Mouse (Mus musculus) lung, embryonic 14.5 days (tissue): ENCODE measurements around the gene Hist1h4j. TPM values are rescaled to one million over a fixed set of nuclear protein-coding genes. Genes with fewer than 3 reads are reported as not detected.
"Not testable (repeated sequence)": the region's sequence is repeated elsewhere in the genome, so short reads cannot be mapped to it uniquely, and the experiment has no call there.

Experiments used
- ATAC-seq: fragments of 200-750 bp; cut with Nextera tagmentation; 2 replicates; pipeline ENCODE4 v1.8.0; 2017; ENCODE audit warnings: mild to moderate bottlenecking, moderate TSS enrichment, moderate library complexity; ENCODE audit not compliant: insufficient read depth
- DNase-seq: peaks from one replicate; pipeline ENCODE4 v3.0.0-alpha.2; 2015
- H3K27ac ChIP-seq: fragments of 300-500 bp; sonication (generic); 2 replicates; pipeline ENCODE4 v1.5.1; 2014; ENCODE audit warnings: low read depth, mild to moderate bottlenecking, moderate library complexity
- H3K27me3 ChIP-seq: fragments of 300-500 bp; sonication (generic); 2 replicates; pipeline ENCODE4 v1.6.1; 2014; ENCODE audit warnings: low read length, control low read depth; ENCODE audit not compliant: insufficient read depth
- H3K36me3 ChIP-seq: fragments of 300-500 bp; sonication (generic); 2 replicates; pipeline ENCODE4 v1.6.1; 2014; ENCODE audit warnings: control low read depth; ENCODE audit not compliant: insufficient read depth
- H3K4me1 ChIP-seq: fragments of 300-500 bp; sonication (generic); 2 replicates; pipeline ENCODE4 v1.6.1; 2014; ENCODE audit warnings: antibody characterized with exemption, control low read depth; ENCODE audit not compliant: insufficient read depth
- H3K4me2 ChIP-seq: fragments of 300-500 bp; sonication (generic); 2 replicates; pipeline ENCODE4 v1.6.1; 2014; ENCODE audit warnings: mild to moderate bottlenecking
- H3K4me3 ChIP-seq: fragments of 300-500 bp; sonication (generic); 2 replicates; pipeline ENCODE4 v1.5.1; 2014; ENCODE audit warnings: low read depth, low read length
- H3K9ac ChIP-seq: fragments of 300-500 bp; sonication (generic); 2 replicates; pipeline ENCODE4 v1.6.1; 2014
- H3K9me3 ChIP-seq: fragments of 300-500 bp; sonication (generic); 2 replicates; pipeline ENCODE4 v1.6.1; 2016; ENCODE audit warnings: low read depth, low read length, control low read depth
- CTCF ChIP-seq: IDR thresholded peaks from 2 replicates; pipeline ENCODE4 v1.5.1; 2016; ENCODE audit warnings: antibody characterized with exemption, low read depth
- WGBS: fragments of 180-500 bp; shearing (Covaris S2); extraction: QIAGEN DNeasy Blood & Tissue Kit; methylation state at CpG from one replicate; pipeline ENCODE4 v1.1.7; 2014; 5-methylcytosine and 5-hydroxymethylcytosine counted together
- polyA plus RNA-seq: library from polyadenylated mRNA; unstranded; fragments of >200 nt; fragmentation: Nextera tagmentation; extraction: Ambion mirVana; gene quantifications from 2 replicates; pipeline ENCODE4 v1.2.1, GENCODE M21; 2014

Hist1h4j gene
- polyA plus RNA-seq, 1 experiment from 2014 or later, result 2.2 TPM

DNA sequence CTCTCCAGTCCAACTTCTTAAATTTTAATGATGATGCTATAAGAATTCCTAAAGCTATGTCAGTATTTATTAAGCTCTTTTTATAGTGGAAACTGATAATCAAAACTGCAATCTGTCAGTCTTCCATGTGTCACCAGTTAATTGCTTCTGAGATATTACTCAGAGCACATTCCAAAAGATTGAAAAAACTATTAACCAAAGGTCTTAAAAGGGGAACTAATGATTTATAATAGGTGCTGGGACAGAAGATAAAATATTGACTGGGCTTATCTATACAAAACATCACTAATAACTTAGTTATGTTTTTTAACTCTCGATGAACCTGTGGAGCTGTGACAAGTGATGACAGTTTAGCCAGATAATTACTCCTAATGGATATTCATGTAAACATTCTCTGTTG is 10.1 kb downstream of the Hist1h4j start:
- Histone ChIP-seq H3K9me3 (no peaks in the 10 kb centered on the region), H3K9ac (no peak overlapping the region), H3K27ac (no peak overlapping the region), H3K36me3 (no peaks in the 10 kb centered on the region), H3K4me1 (no peaks in the 10 kb centered on the region), H3K4me3 (no peak overlapping the region), H3K4me2 (no peak overlapping the region), H3K27me3 (no peaks in the 10 kb centered on the region)
- 42% methylated on average over 1 of the region's 1 CpGs for WGBS
- no peak for TF ChIP-seq CTCF
- DNase-seq (no peak), ATAC-seq (no peak)

- no peak for TF ChIP-seq CTCF
- 2% methylated on average over 5 of the region's 5 CpGs for WGBS
- Histone ChIP-seq H3K27ac (peak overlapping the region; percentile 97), H3K4me2 (peak overlapping the region; percentile 84), H3K4me1 (no peaks in the 10 kb centered on the region), H3K9me3 (no peaks in the 10 kb centered on the region), H3K36me3 (no peaks in the 10 kb centered on the region), H3K9ac (peak overlapping the region; percentile 82), H3K4me3 (peak overlapping the region; percentile 57), H3K27me3 (no peaks in the 10 kb centered on the region)
- peak; percentile 68 for DNase-seq
- ATAC-seq, result no peak
These were observed 14.7 kb downstream of the Hist1h4j start for GRCm38 (mm10) chr13:21749387-21750158.

DNA sequence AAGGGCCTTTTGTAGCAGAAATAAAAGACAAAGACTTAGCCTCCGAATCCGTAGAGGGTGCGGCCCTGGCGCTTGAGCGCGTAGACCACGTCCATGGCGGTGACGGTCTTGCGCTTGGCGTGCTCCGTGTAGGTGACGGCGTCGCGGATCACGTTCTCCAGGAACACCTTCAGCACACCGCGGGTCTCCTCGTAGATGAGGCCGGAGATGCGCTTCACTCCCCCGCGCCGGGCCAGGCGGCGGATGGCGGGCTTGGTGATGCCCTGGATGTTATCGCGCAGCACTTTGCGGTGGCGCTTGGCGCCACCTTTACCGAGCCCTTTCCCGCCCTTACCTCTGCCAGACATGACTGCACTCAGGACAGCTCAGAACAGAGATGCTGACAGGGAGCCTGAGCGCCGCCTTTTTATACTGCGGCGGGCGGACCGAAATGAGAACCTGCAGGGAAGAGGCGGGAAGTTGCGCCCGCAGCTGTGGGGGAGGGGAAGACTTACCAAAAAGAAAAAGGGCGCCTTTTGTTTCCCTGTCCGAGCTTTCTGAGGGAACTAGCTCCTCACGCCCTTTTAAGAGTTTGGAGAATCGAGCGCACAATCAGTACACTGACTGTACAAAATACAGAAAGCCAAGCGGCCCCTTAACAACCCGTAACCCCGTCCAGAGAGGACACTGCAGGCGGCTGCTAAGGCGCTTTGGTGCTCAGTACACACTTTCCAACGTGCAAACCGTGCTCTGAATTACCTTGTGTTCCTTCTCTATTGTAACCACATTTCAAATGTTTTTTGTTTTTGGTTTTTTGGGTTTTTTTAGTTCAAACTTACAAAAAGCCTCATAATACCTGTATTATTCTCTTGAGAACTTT is 15.5 kb downstream of the Hist1h4j start, which contains the start of gene Hist1h4k:
TSS of gene Hist1h4k (minus strand) at position 347 of the 859 bp plus-strand sequence.
- not testable (repeated sequence) for H3K9me3 ChIP-seq, H3K36me3 ChIP-seq, H3K4me1 ChIP-seq, H3K27me3 ChIP-seq
- peak within 1 kb of the TSS; percentile 98 for H3K27ac ChIP-seq
- DNase-seq, result peak; percentile 98
- WGBS, result under 1% methylated on average over 42 of the region's 56 CpGs
- peak within 1 kb of the TSS; percentile 84 for H3K4me2 ChIP-seq
- peak within 1 kb of the TSS; percentile 57 for H3K4me3 ChIP-seq
- ATAC-seq, result peak; percentile 85
- peak within 1 kb of the TSS; percentile 82 for H3K9ac ChIP-seq

- no peak for TF ChIP-seq CTCF
- 0 out of 2 replicates have a peak overlapping the region, but pooled peaks have one; percentile 46 for H3K4me3 ChIP-seq
- H3K4me1 ChIP-seq, result no peaks in the 10 kb centered on the region
- H3K36me3 ChIP-seq, result no peaks in the 10 kb centered on the region
- no peak for ATAC-seq
- peak; percentile 9 for DNase-seq
- no peaks in the 10 kb centered on the region for H3K27me3 ChIP-seq
- H3K9ac ChIP-seq, result no peak overlapping the region
- H3K4me2 ChIP-seq, result peak overlapping the region; percentile 75
- H3K9me3 ChIP-seq, result no peaks in the 10 kb centered on the region
- peak overlapping the region; percentile 98 for H3K27ac ChIP-seq
These were observed 16.6 kb downstream of the Hist1h4j start for GRCm38 (mm10) chr13:21751417-21751816.

DNA sequence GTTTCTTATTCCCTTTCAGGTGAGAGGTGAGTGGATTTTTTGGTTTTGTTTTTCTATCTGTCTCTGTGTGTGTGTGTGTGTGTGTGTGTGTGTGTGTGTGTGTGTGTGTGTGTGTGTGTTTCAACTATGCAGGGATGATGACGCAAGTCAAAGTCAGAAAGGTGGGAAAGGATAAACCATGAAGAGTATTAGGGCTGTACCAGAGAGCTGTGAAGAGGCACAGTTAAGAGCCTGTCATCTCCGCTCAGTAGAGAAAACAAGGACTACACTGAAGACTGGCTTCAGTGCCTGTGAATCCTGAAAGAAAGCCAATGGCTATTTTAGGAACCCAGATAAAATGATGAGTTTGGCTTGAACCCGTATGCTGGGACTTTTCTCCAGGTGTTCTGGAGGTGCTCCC is 17.0 kb downstream of the Hist1h4j start:
- Histone ChIP-seq H3K27me3 (no peaks in the 10 kb centered on the region), H3K4me2 (peak overlapping the region; percentile 75), H3K4me1 (no peaks in the 10 kb centered on the region), H3K9me3 (no peaks in the 10 kb centered on the region), H3K27ac (peak overlapping the region; percentile 98), H3K36me3 (no peaks in the 10 kb centered on the region), H3K9ac (peak overlapping the region; percentile 71), H3K4me3 (peak overlapping the region; percentile 46; the same call in 1 of the 2 replicates)
- peak; percentile 15 for DNase-seq
- 54% methylated on average over 3 of the region's 3 CpGs for WGBS
- no peak for TF ChIP-seq CTCF
- no peak for ATAC-seq

- Histone ChIP-seq H3K9ac (peak overlapping the region; percentile 71), H3K36me3 (no peaks in the 10 kb centered on the region), H3K4me2 (peak overlapping the region; percentile 75), H3K4me3 (peak overlapping the region; percentile 46), H3K27ac (peak overlapping the region; percentile 98), H3K4me1 (no peaks in the 10 kb centered on the region), H3K9me3 (no peaks in the 10 kb centered on the region), H3K27me3 (no peaks in the 10 kb centered on the region)
- DNase-seq (peak; percentile 42), ATAC-seq (no peak)
- WGBS, result 32% methylated on average over 3 of the region's 3 CpGs
- TF ChIP-seq CTCF, result no peak
These were observed 17.5 kb downstream of the Hist1h4j start for GRCm38 (mm10) chr13:21752356-21752755.

DNA sequence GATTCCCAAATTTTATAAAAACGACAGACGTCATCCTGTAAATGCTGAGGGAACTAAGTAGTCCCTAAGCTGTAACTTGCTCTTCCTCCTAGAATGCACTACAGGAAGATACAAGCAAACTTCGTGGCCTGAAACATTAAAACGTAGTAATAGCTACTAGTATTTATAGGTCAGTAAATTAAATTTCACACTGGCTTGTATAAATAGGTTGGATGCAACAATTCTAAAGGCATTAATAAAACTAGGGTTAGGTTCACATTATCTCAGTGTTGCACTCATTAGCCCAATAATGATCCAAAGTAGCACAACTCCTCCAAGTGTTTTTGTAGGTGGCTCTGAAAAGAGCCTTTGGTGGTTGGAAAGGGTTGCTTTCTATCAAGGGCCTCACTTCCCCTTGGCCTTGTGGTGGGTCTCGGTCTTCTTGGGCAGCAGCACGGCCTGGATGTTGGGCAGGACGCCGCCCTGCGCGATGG is 18.2 kb downstream of the Hist1h4j start:
- 1% methylated on average over 10 of the region's 10 CpGs for WGBS
- TF ChIP-seq CTCF, result no peak
- H3K27me3 ChIP-seq, result no peaks in the 10 kb centered on the region

More for the DNA sequence above, 18.2 kb downstream of the Hist1h4j start:
- Histone ChIP-seq H3K4me1 (no peaks in the 10 kb centered on the region), H3K9ac (peak overlapping the region; percentile 71), H3K4me2 (peak overlapping the region; percentile 75), H3K4me3 (peak overlapping the region; percentile 46), H3K27ac (peak overlapping the region; percentile 98), H3K36me3 (no peaks in the 10 kb centered on the region), H3K9me3 (no peaks in the 10 kb centered on the region)
- DNase-seq (peak; percentile 62), ATAC-seq (no peak)
